Mouse (Mus musculus): ENCODE data around the gene Slfn8. TPM values are rescaled to one million over a fixed set of nuclear protein-coding genes. Genes with fewer than 3 reads are reported as not detected.

Slfn8 gene
- 0.27 TPM in 1 of 2 replicates, not detected in the other for polyA plus RNA-seq (2016; fragmentation: Nextera tagmentation; extraction: Ambion mirVana)

- H3K4me2 ChIP-seq (replicated peaks): no peak within 1 kb of the TSS
- ATAC-seq (ENCODE audit: low FRiP score, low read depth): no peak
- H3K9ac ChIP-seq: no peak within 1 kb of the TSS
- no peaks in the 10 kb centered on the region for H3K36me3 ChIP-seq
- no peak within 1 kb of the TSS for H3K27ac ChIP-seq
- H3K9me3 ChIP-seq: no peaks in the 10 kb centered on the region
- no peaks in the 10 kb centered on the region for H3K27me3 ChIP-seq (replicated peaks)
- WGBS: 78% methylated on average over 5 of the region's 5 CpGs
- H3K4me3 ChIP-seq: no peak within 1 kb of the TSS
- H3K4me1 ChIP-seq: no peaks in the 10 kb centered on the region
Measured at GRCm38 (mm10) chr11:83020621-83021020, at the start of gene Slfn8. Gene Slfn8 (minus strand): TSS chr11:83020810.

GRCm38 (mm10) chr11:83067982-83068694 lies 47.5 kb upstream of the Slfn8 start:
- H3K9ac ChIP-seq: no peak overlapping the region
- H3K4me1 ChIP-seq: no peaks in the 10 kb centered on the region
- H3K4me3 ChIP-seq: no peak overlapping the region
- ATAC-seq (ENCODE audit: low FRiP score, low read depth): no peak
- 74% methylated on average over 4 of the region's 4 CpGs for WGBS
- no peak overlapping the region for H3K4me2 ChIP-seq (replicated peaks)
- no peaks in the 10 kb centered on the region for H3K9me3 ChIP-seq
- no peak overlapping the region for H3K27ac ChIP-seq
- no peaks in the 10 kb centered on the region for H3K36me3 ChIP-seq
- H3K27me3 ChIP-seq (replicated peaks): no peaks in the 10 kb centered on the region

GRCm38 (mm10) chr11:83066640-83067531 lies 46.3 kb upstream of the Slfn8 start:
- no peak for ATAC-seq (ENCODE audit: low FRiP score, low read depth)
- Histone ChIP-seq H3K4me2 (replicated peaks) (no peak overlapping the region), H3K9me3 (no peaks in the 10 kb centered on the region), H3K27me3 (replicated peaks) (no peaks in the 10 kb centered on the region), H3K4me1 (no peaks in the 10 kb centered on the region), H3K4me3 (no peak overlapping the region), H3K36me3 (no peaks in the 10 kb centered on the region), H3K27ac (no peak overlapping the region), H3K9ac (no peak overlapping the region)
- WGBS: 54% methylated on average over 11 of the region's 11 CpGs

- H3K9me3 ChIP-seq: no peaks in the 10 kb centered on the region
- H3K36me3 ChIP-seq: no peaks in the 10 kb centered on the region
- H3K4me2 ChIP-seq (replicated peaks): no peak overlapping the region
- WGBS: 44% methylated on average over 6 of the region's 6 CpGs
- H3K27me3 ChIP-seq (replicated peaks): no peaks in the 10 kb centered on the region
- H3K4me1 ChIP-seq: no peaks in the 10 kb centered on the region
- ATAC-seq (ENCODE audit: low FRiP score, low read depth): no peak
- H3K4me3 ChIP-seq: no peak overlapping the region
- no peak overlapping the region for H3K9ac ChIP-seq
- H3K27ac ChIP-seq: no peak overlapping the region
Measured at GRCm38 (mm10) chr11:83065441-83066344, 45.1 kb upstream of the Slfn8 start.

GRCm38 (mm10) chr11:83064946-83065345 lies 44.3 kb upstream of the Slfn8 start, which contains the start of gene Slfn2:
Gene Slfn2 (plus strand): TSS chr11:83065112.
- H3K27ac ChIP-seq: no peak within 1 kb of the TSS
- H3K4me3 ChIP-seq: no peak within 1 kb of the TSS
- WGBS: 93% methylated on average over 2 of the region's 2 CpGs
- no peaks in the 10 kb centered on the region for H3K9me3 ChIP-seq
- ATAC-seq (ENCODE audit: low FRiP score, low read depth): no peak
- H3K36me3 ChIP-seq: no peaks in the 10 kb centered on the region
- H3K27me3 ChIP-seq (replicated peaks): no peaks in the 10 kb centered on the region
- H3K9ac ChIP-seq: no peak within 1 kb of the TSS
- no peaks in the 10 kb centered on the region for H3K4me1 ChIP-seq
- H3K4me2 ChIP-seq (replicated peaks): no peak within 1 kb of the TSS

GRCm38 (mm10) chr11:83063941-83064349 lies 43.3 kb upstream of the Slfn8 start:
- H3K27ac ChIP-seq: no peak overlapping the region
- H3K9ac ChIP-seq: no peak overlapping the region
- H3K27me3 ChIP-seq (replicated peaks): no peaks in the 10 kb centered on the region
- 73% methylated on average over 3 of the region's 3 CpGs for WGBS
- no peak overlapping the region for H3K4me3 ChIP-seq
- ATAC-seq (ENCODE audit: low FRiP score, low read depth): no peak
- H3K4me1 ChIP-seq: no peaks in the 10 kb centered on the region
- no peak overlapping the region for H3K4me2 ChIP-seq (replicated peaks)
- H3K9me3 ChIP-seq: no peaks in the 10 kb centered on the region
- H3K36me3 ChIP-seq: no peaks in the 10 kb centered on the region

GRCm38 (mm10) chr11:83063126-83063525 lies 42.5 kb upstream of the Slfn8 start:
- H3K4me3 ChIP-seq: no peak overlapping the region
- no peak overlapping the region for H3K4me2 ChIP-seq (replicated peaks)
- H3K27ac ChIP-seq: no peak overlapping the region
- no peak overlapping the region for H3K9ac ChIP-seq
- H3K4me1 ChIP-seq: no peaks in the 10 kb centered on the region
- no peaks in the 10 kb centered on the region for H3K27me3 ChIP-seq (replicated peaks)
- 83% methylated on average over 4 of the region's 4 CpGs for WGBS
- H3K9me3 ChIP-seq: no peaks in the 10 kb centered on the region
- no peak for ATAC-seq (ENCODE audit: low FRiP score, low read depth)
- no peaks in the 10 kb centered on the region for H3K36me3 ChIP-seq

- no peak overlapping the region for H3K4me3 ChIP-seq
- 86% methylated on average over 7 of the region's 7 CpGs for WGBS
Measured at GRCm38 (mm10) chr11:83061806-83062205, 41.2 kb upstream of the Slfn8 start.

GRCm38 (mm10) chr11:83060412-83061020 lies 39.9 kb upstream of the Slfn8 start:
- Histone ChIP-seq H3K4me3 (no peak overlapping the region), H3K4me2 (replicated peaks) (no peak overlapping the region), H3K27me3 (replicated peaks) (no peaks in the 10 kb centered on the region), H3K27ac (no peak overlapping the region), H3K9ac (no peak overlapping the region), H3K4me1 (no peaks in the 10 kb centered on the region), H3K36me3 (no peaks in the 10 kb centered on the region), H3K9me3 (no peaks in the 10 kb centered on the region)
- no peak for ATAC-seq (ENCODE audit: low FRiP score, low read depth)
- WGBS: 83% methylated on average over 5 of the region's 5 CpGs

More at GRCm38 (mm10) chr11:83061806-83062205, 41.2 kb upstream of the Slfn8 start:
- Histone ChIP-seq H3K9ac (no peak overlapping the region), H3K36me3 (no peaks in the 10 kb centered on the region), H3K4me2 (replicated peaks) (no peak overlapping the region), H3K27me3 (replicated peaks) (no peaks in the 10 kb centered on the region), H3K4me1 (no peaks in the 10 kb centered on the region), H3K9me3 (no peaks in the 10 kb centered on the region), H3K27ac (no peak overlapping the region)
- no peak for ATAC-seq (ENCODE audit: low FRiP score, low read depth)

GRCm38 (mm10) chr11:83057863-83058262 lies 37.3 kb upstream of the Slfn8 start:
- Histone ChIP-seq H3K9ac (no peak overlapping the region), H3K4me3 (no peak overlapping the region), H3K9me3 (no peaks in the 10 kb centered on the region), H3K36me3 (no peaks in the 10 kb centered on the region), H3K27ac (no peak overlapping the region), H3K4me1 (no peaks in the 10 kb centered on the region), H3K27me3 (replicated peaks) (no peaks in the 10 kb centered on the region), H3K4me2 (replicated peaks) (no peak overlapping the region)
- 8% methylated on average over 5 of the region's 5 CpGs for WGBS
- no peak for ATAC-seq (ENCODE audit: low FRiP score, low read depth)

GRCm38 (mm10) chr11:83045642-83046041 lies 25.0 kb upstream of the Slfn8 start:
- Histone ChIP-seq H3K27me3 (replicated peaks) (0 out of 2 replicates have a peak, but pooled peaks cover 3% of the 10 kb centered on the region), H3K9ac (no peak overlapping the region), H3K4me1 (no peaks in the 10 kb centered on the region), H3K36me3 (no peaks in the 10 kb centered on the region), H3K4me3 (no peak overlapping the region), H3K4me2 (replicated peaks) (no peak overlapping the region), H3K9me3 (no peaks in the 10 kb centered on the region), H3K27ac (no peak overlapping the region)
- 82% methylated on average over 3 of the region's 3 CpGs for WGBS
- no peak for ATAC-seq (ENCODE audit: low FRiP score, low read depth)

All from neural tube, embryonic 12.5 days (tissue).